Mouse (Mus musculus): ENCODE data around the gene Nadk2. TPM values are rescaled to one million over a fixed set of nuclear protein-coding genes. Genes with fewer than 3 reads are reported as not detected.

Nadk2 gene
- polyA plus RNA-seq, 1 experiment from 2014 or later: 13.7 TPM

GRCm38 (mm10) chr15:9082753-9083152, 11.7 kb downstream of the Nadk2 start:
- ATAC-seq (ENCODE audit: low FRiP score, low TSS enrichment) (no peak), DNase-seq (ENCODE audit: low spot score) (no peak)
- no peak overlapping the region for H3K4me2 ChIP-seq (replicated peaks; ENCODE audit: low read depth)
- H3K4me3 ChIP-seq (ENCODE audit: low read depth, low read length): no peak overlapping the region
- H3K36me3 ChIP-seq (ENCODE audit: control insufficient read depth, insufficient read depth, low read length): no peaks in the 10 kb centered on the region
- H3K27ac ChIP-seq (replicated peaks): no peak overlapping the region
- H3K9ac ChIP-seq (ENCODE audit: low read length): no peak overlapping the region
- H3K9me3 ChIP-seq (ENCODE audit: control insufficient read depth, low read length): no peaks in the 10 kb centered on the region
- H3K4me1 ChIP-seq (replicated peaks; ENCODE audit: control insufficient read depth, insufficient read depth): no peaks in the 10 kb centered on the region
- no peaks in the 10 kb centered on the region for H3K27me3 ChIP-seq (ENCODE audit: control insufficient read depth, insufficient read depth, low read length)
- no peak for TF ChIP-seq EP300 (optimal IDR thresholded peaks at IDR 0.05)
- TF ChIP-seq CTCF (IDR thresholded peaks at IDR 0.05; ENCODE audit: low read depth): no peak
- WGBS: 74% methylated on average over 9 of the region's 9 CpGs

GRCm38 (mm10) chr15:9086813-9087212, 15.8 kb downstream of the Nadk2 start:
- TF ChIP-seq EP300 (optimal IDR thresholded peaks at IDR 0.05) (no peak), CTCF (IDR thresholded peaks at IDR 0.05; ENCODE audit: low read depth) (no peak)
- Histone ChIP-seq H3K4me3 (ENCODE audit: low read depth, low read length) (no peak overlapping the region), H3K9ac (ENCODE audit: low read length) (no peak overlapping the region), H3K9me3 (ENCODE audit: control insufficient read depth, low read length) (no peaks in the 10 kb centered on the region), H3K27ac (replicated peaks) (no peak overlapping the region), H3K36me3 (ENCODE audit: control insufficient read depth, insufficient read depth, low read length) (no peaks in the 10 kb centered on the region), H3K27me3 (ENCODE audit: control insufficient read depth, insufficient read depth, low read length) (no peaks in the 10 kb centered on the region), H3K4me1 (replicated peaks; ENCODE audit: control insufficient read depth, insufficient read depth) (no peaks in the 10 kb centered on the region), H3K4me2 (replicated peaks; ENCODE audit: low read depth) (no peak overlapping the region)
- 76% methylated on average over 11 of the region's 11 CpGs for WGBS
- DNase-seq (ENCODE audit: low spot score) (no peak), ATAC-seq (ENCODE audit: low FRiP score, low TSS enrichment) (no peak)

DNA sequence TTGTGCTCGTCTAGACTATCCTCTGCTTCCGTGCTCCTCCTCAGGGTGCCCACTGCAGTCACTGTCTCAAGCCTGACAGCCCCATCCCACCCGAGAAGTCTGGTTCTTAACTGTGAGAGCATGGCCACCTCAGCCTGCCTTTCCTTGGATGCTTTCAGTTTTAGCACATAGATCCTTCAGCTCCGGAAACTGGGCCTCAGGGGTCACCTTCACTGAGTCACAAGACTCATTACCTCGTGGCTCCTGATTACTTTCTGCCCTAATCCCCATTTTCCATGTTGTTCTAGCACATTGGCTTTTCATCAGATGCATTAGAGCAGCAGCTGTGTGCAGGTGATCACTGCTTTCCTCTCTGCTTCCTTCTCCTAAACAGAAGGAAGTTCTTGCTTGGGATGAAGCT, 16.4 kb downstream of the Nadk2 start:
- Histone ChIP-seq H3K9me3 (ENCODE audit: control insufficient read depth, low read length) (no peaks in the 10 kb centered on the region), H3K4me3 (ENCODE audit: low read depth, low read length) (no peak overlapping the region), H3K9ac (ENCODE audit: low read length) (no peak overlapping the region), H3K27me3 (ENCODE audit: control insufficient read depth, insufficient read depth, low read length) (no peaks in the 10 kb centered on the region), H3K4me1 (replicated peaks; ENCODE audit: control insufficient read depth, insufficient read depth) (no peaks in the 10 kb centered on the region), H3K4me2 (replicated peaks; ENCODE audit: low read depth) (no peak overlapping the region), H3K36me3 (ENCODE audit: control insufficient read depth, insufficient read depth, low read length) (no peaks in the 10 kb centered on the region), H3K27ac (replicated peaks) (no peak overlapping the region)
- DNase-seq (ENCODE audit: low spot score) (no peak), ATAC-seq (ENCODE audit: low FRiP score, low TSS enrichment) (no peak)
- TF ChIP-seq CTCF (IDR thresholded peaks at IDR 0.05; ENCODE audit: low read depth): no peak
- no peak for TF ChIP-seq EP300 (optimal IDR thresholded peaks at IDR 0.05)
- WGBS: 75% methylated on average over 5 of the region's 5 CpGs

DNA sequence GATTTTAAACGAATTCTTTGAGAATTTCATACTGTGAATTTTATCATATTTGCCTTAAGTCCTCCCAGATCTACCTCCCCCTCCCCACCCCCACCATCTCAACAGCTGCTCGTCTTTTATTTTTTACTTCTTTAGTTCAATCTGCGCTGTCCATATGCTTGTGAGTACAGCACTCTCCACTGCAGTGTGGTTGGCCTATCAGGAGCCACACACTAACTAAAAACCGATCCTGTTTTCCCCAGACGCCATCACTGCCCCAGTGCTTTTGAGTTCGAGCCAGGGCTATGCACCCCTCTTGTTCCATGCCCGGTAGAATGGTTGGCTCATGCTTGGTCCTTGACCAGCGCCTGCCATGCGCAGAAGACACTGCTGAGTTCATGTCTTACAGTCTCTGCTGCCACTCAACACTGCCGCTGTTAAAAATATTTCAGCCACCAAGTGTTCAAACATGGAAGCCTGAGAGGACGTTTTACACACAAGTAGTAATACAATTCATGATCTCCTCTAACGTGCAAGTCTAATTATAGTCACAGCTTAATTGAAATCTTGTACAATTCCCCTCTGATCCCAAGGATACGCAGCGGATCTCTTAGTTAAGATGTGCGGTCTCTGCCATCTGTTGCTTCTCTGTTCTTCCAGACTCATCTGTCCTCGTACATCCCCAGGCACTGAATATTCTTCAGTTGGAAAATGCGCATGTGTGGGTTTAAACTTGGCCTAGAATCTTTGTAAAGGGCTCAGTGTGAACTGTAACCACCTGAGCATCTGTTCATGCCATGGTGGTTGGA, 17.0 kb downstream of the Nadk2 start:
- DNase-seq (ENCODE audit: low spot score): no peak
- Histone ChIP-seq H3K4me2 (replicated peaks; ENCODE audit: low read depth) (no peak overlapping the region), H3K9ac (ENCODE audit: low read length) (no peak overlapping the region), H3K27me3 (ENCODE audit: control insufficient read depth, insufficient read depth, low read length) (no peaks in the 10 kb centered on the region), H3K36me3 (ENCODE audit: control insufficient read depth, insufficient read depth, low read length) (no peaks in the 10 kb centered on the region), H3K27ac (replicated peaks) (no peak overlapping the region), H3K9me3 (ENCODE audit: control insufficient read depth, low read length) (no peaks in the 10 kb centered on the region), H3K4me1 (replicated peaks; ENCODE audit: control insufficient read depth, insufficient read depth) (no peaks in the 10 kb centered on the region), H3K4me3 (ENCODE audit: low read depth, low read length) (no peak overlapping the region)
- ATAC-seq (ENCODE audit: low FRiP score, low TSS enrichment): no peak
- WGBS: 91% methylated on average over 17 of the region's 17 CpGs
- TF ChIP-seq CTCF (IDR thresholded peaks at IDR 0.05; ENCODE audit: low read depth): no peak
- no peak for TF ChIP-seq EP300 (optimal IDR thresholded peaks at IDR 0.05)

- ATAC-seq (ENCODE audit: low FRiP score, low TSS enrichment) (no peak), DNase-seq (ENCODE audit: low spot score) (no peak)
- H3K36me3 ChIP-seq (ENCODE audit: control insufficient read depth, insufficient read depth, low read length): 0 out of 2 replicates have a peak, but pooled peaks cover 2% of the 10 kb centered on the region
- H3K9ac ChIP-seq (ENCODE audit: low read length): no peak overlapping the region
- no peak overlapping the region for H3K4me2 ChIP-seq (replicated peaks; ENCODE audit: low read depth)
- H3K4me1 ChIP-seq (replicated peaks; ENCODE audit: control insufficient read depth, insufficient read depth): no peaks in the 10 kb centered on the region
- no peak overlapping the region for H3K4me3 ChIP-seq (ENCODE audit: low read depth, low read length)
- H3K27me3 ChIP-seq (ENCODE audit: control insufficient read depth, insufficient read depth, low read length): no peaks in the 10 kb centered on the region
- no peaks in the 10 kb centered on the region for H3K9me3 ChIP-seq (ENCODE audit: control insufficient read depth, low read length)
- whole genome bisulfite sequencing: 65% methylated on average over 8 of the region's 8 CpGs
- TF ChIP-seq CTCF (IDR thresholded peaks at IDR 0.05; ENCODE audit: low read depth): no peak
- no peak for TF ChIP-seq EP300 (optimal IDR thresholded peaks at IDR 0.05)
- H3K27ac ChIP-seq (replicated peaks): no peak overlapping the region
These were observed 17.6 kb downstream of the Nadk2 start for GRCm38 (mm10) chr15:9088683-9089072.

DNA sequence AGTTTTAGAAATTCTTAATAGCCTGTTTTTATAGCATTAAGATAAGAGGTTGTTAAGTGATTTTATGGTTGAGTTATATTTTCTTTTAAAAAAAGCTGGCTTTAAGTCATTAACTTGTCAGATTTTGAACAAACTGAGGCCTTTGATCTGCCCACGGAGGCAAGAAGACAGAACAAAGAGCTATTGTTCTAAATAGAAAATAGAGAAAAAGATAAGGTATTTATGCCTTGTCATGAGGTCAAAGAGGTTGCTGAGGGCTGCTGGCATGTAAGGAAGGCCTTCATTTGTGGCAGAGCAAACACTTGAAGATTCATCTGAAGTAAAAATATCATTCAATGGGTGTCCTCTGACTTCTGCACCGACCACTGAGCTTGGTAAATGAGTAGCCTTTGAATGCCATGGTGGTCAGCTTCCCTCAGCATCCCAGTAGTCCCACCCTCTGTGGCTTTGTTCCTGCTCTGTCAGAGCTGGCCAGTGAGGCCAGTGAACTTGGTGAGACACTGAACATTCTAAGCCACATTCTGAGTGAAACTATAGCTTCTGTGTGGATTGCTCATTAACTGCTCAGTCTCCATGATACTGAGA, 18.2 kb downstream of the Nadk2 start:
- H3K27me3 ChIP-seq (ENCODE audit: control insufficient read depth, insufficient read depth, low read length): no peaks in the 10 kb centered on the region
- DNase-seq (ENCODE audit: low spot score) (no peak), ATAC-seq (ENCODE audit: low FRiP score, low TSS enrichment) (no peak)
- no peak overlapping the region for H3K4me3 ChIP-seq (ENCODE audit: low read depth, low read length)
- H3K9me3 ChIP-seq (ENCODE audit: control insufficient read depth, low read length): no peaks in the 10 kb centered on the region
- WGBS: 30% methylated on average over 2 of the region's 2 CpGs
- TF ChIP-seq EP300 (optimal IDR thresholded peaks at IDR 0.05) (no peak), CTCF (IDR thresholded peaks at IDR 0.05; ENCODE audit: low read depth) (no peak)
- H3K4me1 ChIP-seq (replicated peaks; ENCODE audit: control insufficient read depth, insufficient read depth): peaks cover 2% of the 10 kb centered on the region; the same call in 1 of the 2 replicates
- 0 out of 2 replicates have a peak, but pooled peaks cover 2% of the 10 kb centered on the region for H3K36me3 ChIP-seq (ENCODE audit: control insufficient read depth, insufficient read depth, low read length)
- H3K9ac ChIP-seq (ENCODE audit: low read length): no peak overlapping the region
- H3K4me2 ChIP-seq (replicated peaks; ENCODE audit: low read depth): no peak overlapping the region
- H3K27ac ChIP-seq (replicated peaks): no peak overlapping the region
